Mouse (Mus musculus) embryonic facial prominence, embryonic 13.5 days (tissue): ENCODE data around the gene Nek3. TPM values are rescaled to one million over a fixed set of nuclear protein-coding genes. Genes with fewer than 3 reads are reported as not detected.

ENCODE experiments used
- ATAC-seq: fragments of 200-750 bp; cut with Nextera tagmentation; 2 replicates; pipeline ENCODE4 v1.8.0; 2017; ENCODE audit warnings: low read depth; ENCODE audit not compliant: insufficient number of reproducible peaks, insufficient read depth, low FRiP score, low TSS enrichment
- H3K27ac ChIP-seq: fragments of 300-500 bp; sonication (generic); 2 replicates; pipeline ENCODE4 v1.5.1; 2015; ENCODE audit warnings: moderate library complexity, mild to moderate bottlenecking, inconsistent platforms
- H3K27me3 ChIP-seq: fragments of 300-500 bp; sonication (generic); 2 replicates; pipeline ENCODE4 v1.6.1; 2015; ENCODE audit warnings: mild to moderate bottlenecking, inconsistent platforms
- H3K36me3 ChIP-seq: fragments of 300-500 bp; sonication (generic); 2 replicates; pipeline ENCODE4 v1.6.1; 2015; ENCODE audit warnings: mild to moderate bottlenecking, inconsistent platforms
- H3K4me1 ChIP-seq: fragments of 300-500 bp; sonication (generic); 2 replicates; pipeline ENCODE4 v1.6.1; 2015; ENCODE audit warnings: inconsistent platforms
- H3K4me2 ChIP-seq: fragments of 300-500 bp; sonication (generic); 2 replicates; pipeline ENCODE4 v1.6.1; 2015; ENCODE audit warnings: moderate library complexity, mild to moderate bottlenecking, inconsistent platforms
- H3K4me3 ChIP-seq: fragments of 300-500 bp; sonication (generic); 2 replicates; pipeline ENCODE4 v1.5.1; 2015; ENCODE audit warnings: mild to moderate bottlenecking, inconsistent platforms
- H3K9ac ChIP-seq: fragments of 300-500 bp; sonication (generic); 2 replicates; pipeline ENCODE4 v1.6.1; 2015; ENCODE audit warnings: mild to moderate bottlenecking, inconsistent platforms
- H3K9me3 ChIP-seq: fragments of 300-500 bp; sonication (generic); 2 replicates; pipeline ENCODE4 v1.6.1; 2016; ENCODE audit warnings: inconsistent platforms
- WGBS: fragments of 180-500 bp; shearing (Covaris S2); methylation state at CpG from one replicate; pipeline ENCODE4 v1.1.7; 2015; ENCODE audit warnings: mixed read lengths; 5-methylcytosine and 5-hydroxymethylcytosine counted together
- polyA plus RNA-seq: library from polyadenylated mRNA; unstranded; fragments of >200 nt; fragmentation: Nextera tagmentation; extraction: Ambion mirVana; gene quantifications from 2 replicates; pipeline ENCODE4 v1.2.1, GENCODE M21; 2015

Nek3 gene
- polyA plus RNA-seq, 1 experiment from 2014 or later, result 4.1 TPM

DNA sequence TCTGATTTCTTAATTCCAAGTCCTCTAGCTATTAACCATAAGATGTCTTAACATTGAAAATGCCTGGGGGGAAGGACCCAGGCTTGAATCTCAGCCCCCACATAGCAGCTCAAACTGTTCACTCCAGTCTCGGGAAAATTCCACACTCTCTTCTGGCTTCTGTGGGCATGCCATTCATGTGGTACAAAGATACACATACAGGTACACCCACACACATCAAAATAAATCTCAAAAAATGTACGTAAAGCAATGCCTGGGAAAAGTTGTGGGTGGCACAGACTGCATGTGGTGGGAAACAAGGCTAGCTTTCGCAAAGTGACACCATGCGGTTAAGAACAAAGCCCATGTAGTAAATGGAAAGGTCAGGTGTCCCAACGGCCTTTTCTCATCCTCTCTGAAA lies 2.9 kb upstream of the Nek3 start:
- H3K9me3 ChIP-seq, result no peaks in the 10 kb centered on the region
- peaks cover 14% of the 10 kb centered on the region for H3K4me1 ChIP-seq
- H3K27ac ChIP-seq, result no peak overlapping the region
- H3K36me3 ChIP-seq, result peaks cover 46% of the 10 kb centered on the region
- H3K9ac ChIP-seq, result no peak overlapping the region
- no peak overlapping the region for H3K4me2 ChIP-seq
- ATAC-seq, result no peak
- 89% methylated on average over 5 of the region's 5 CpGs for WGBS
- no peaks in the 10 kb centered on the region for H3K27me3 ChIP-seq
- H3K4me3 ChIP-seq, result no peak overlapping the region

DNA sequence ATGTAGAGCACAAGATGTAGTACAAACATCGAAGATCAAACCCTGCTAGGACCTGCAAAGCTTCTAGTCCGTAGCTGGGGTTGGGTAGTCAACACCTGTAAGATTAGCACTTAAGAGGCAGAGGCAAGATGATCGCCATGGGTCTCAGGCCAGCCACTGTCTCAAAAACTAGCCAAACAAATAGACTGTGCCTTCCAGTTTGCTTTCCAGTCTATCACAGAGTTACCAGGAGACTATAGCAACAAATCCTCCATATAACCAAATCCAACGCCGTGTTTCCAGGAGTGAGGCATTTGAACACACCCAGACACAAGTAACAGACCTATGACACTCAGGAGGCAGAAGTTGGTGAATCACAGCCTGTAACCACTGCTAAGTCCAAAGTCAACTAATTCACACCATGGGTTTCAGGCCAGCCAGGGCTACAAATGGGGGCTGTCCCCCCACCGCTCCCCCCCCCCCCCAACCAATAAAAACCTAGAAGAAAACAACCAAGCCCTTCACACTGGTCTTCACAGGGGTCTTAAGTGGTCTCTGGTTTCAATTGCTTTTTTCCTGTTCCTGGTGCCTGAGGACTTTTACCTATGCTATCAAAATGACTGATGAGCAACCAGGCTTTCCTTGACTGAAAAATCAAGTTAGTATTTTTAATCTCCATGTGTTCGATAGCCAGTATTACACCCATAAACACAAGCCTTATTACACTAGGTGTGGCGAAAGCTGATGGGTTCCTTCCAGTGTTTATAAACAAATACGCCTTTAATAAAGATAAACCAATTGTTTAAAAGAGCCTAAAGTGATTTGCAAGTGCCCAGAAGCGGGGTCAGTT lies 770 bp downstream of the Nek3 start:
- no peaks in the 10 kb centered on the region for H3K27me3 ChIP-seq
- H3K9ac ChIP-seq, result peak overlapping the region; percentile 65
- WGBS, result 50% methylated on average over 10 of the region's 10 CpGs
- peak overlapping the region; percentile 56 for H3K4me3 ChIP-seq
- peaks cover 14% of the 10 kb centered on the region for H3K4me1 ChIP-seq
- H3K36me3 ChIP-seq, result peaks cover 24% of the 10 kb centered on the region
- H3K27ac ChIP-seq, result peak overlapping the region; percentile 64
- peak overlapping the region; percentile 57 for H3K4me2 ChIP-seq
- H3K9me3 ChIP-seq, result no peaks in the 10 kb centered on the region
- ATAC-seq, result no peak

DNA sequence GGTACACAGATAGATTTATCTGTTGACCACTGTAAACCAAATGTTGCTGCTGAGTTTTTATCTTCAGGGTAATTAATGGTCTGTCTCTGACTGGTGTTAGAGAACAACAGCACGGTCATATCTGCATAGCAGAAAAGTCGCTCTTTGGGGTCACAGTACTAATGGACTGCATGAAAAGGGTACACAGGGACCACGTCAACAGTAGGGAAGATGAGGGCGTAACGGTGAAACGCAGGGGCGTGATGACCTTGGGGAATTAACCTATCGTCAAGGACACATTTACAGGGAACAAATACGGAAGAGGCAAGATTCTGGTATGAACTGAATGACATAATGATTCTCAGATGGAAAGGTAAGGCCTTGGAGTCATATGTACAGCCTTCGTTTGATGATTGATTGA lies 1.8 kb downstream of the Nek3 start:
- no peak overlapping the region for H3K27ac ChIP-seq
- no peak overlapping the region for H3K9ac ChIP-seq
- WGBS, result 84% methylated on average over 10 of the region's 10 CpGs
- no peak overlapping the region for H3K4me3 ChIP-seq
- peaks cover 14% of the 10 kb centered on the region for H3K4me1 ChIP-seq
- peaks cover 23% of the 10 kb centered on the region for H3K36me3 ChIP-seq
- no peak overlapping the region for H3K4me2 ChIP-seq
- ATAC-seq, result no peak
- H3K27me3 ChIP-seq, result no peaks in the 10 kb centered on the region
- no peaks in the 10 kb centered on the region for H3K9me3 ChIP-seq

DNA sequence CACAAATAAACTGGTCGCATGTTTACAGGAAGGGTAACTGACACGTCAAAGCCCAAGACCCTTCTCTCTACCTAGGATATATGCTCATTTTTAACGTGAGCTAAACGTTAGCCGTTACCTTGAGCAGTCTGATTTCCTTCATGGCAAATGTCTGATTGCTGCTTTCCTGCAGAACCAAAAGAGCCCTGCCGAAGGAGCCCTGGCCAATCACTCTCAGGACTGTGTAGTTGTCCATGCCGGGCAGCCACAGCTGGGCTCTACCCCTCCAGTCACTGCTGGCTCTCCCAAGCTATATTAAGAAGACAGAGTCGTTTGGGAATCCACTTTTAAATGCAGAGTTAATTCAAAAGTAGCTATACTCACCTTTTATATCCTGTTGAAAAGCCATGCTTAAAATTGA lies 4.0 kb downstream of the Nek3 start:
- no peak overlapping the region for H3K27ac ChIP-seq
- H3K36me3 ChIP-seq, result peaks cover 9% of the 10 kb centered on the region
- H3K4me2 ChIP-seq, result no peak overlapping the region
- no peak overlapping the region for H3K4me3 ChIP-seq
- no peaks in the 10 kb centered on the region for H3K27me3 ChIP-seq
- no peak overlapping the region for H3K9ac ChIP-seq
- no peak for ATAC-seq
- 83% methylated on average over 8 of the region's 8 CpGs for WGBS
- H3K4me1 ChIP-seq, result peaks cover 11% of the 10 kb centered on the region
- H3K9me3 ChIP-seq, result no peaks in the 10 kb centered on the region

DNA sequence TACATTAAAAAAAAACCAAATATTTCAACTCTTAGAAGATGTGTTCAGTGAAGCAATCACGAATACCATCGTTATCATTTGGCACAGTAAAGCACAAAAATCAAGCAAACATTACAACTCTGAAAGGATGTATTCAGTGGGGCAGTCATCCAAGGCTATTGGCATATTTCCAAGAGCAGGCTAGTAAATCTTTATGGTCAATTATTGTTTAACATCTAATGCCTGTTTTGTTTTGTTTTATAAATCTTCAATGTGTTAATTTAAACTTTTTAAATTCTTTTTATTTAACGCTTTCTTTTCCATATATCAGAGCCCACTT lies 15.9 kb downstream of the Nek3 start:
- WGBS, result 82% methylated on average over 3 of the region's 3 CpGs

DNA sequence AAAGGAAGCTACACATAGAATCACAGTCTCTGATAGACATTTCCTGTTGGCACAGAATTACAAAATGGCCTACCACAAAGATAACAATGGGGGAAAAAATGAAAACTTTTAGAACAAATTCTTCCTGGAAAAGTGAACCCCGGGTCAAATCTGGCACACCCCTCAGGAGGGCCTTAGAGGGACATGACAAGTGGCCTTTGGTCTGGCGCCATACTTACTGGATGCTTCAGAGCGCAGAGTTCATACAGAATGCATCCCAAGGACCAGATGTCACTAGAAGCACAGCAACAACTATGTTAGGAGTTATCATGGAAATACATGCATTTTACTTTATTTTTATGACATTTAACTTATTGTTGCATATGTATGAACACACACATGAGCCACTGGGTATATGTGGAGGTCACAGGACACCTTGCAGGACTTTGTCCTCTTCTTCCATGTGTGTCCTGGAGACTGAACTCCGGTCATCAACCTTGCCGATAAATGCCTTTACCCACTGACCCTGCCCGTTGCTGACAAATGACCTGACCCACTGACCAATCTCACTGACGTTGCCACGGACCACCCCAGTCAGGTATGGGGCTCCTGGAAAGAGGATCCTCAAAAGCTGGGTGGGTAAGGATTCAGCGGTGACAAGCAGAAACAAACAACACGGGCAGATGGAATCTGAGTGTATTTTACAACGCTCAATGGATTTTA lies 16.4 kb downstream of the Nek3 start:
- Histone ChIP-seq H3K9me3 (no peaks in the 10 kb centered on the region), H3K36me3 (peaks cover 19% of the 10 kb centered on the region), H3K27ac (no peak overlapping the region), H3K4me3 (no peak overlapping the region), H3K4me2 (no peak overlapping the region), H3K9ac (no peak overlapping the region), H3K27me3 (no peaks in the 10 kb centered on the region), H3K4me1 (no peaks in the 10 kb centered on the region)
- no peak for ATAC-seq
- WGBS, result 89% methylated on average over 11 of the region's 11 CpGs

More for the DNA sequence above, 15.9 kb downstream of the Nek3 start:
- no peak for ATAC-seq
- Histone ChIP-seq H3K4me1 (no peaks in the 10 kb centered on the region), H3K27ac (no peak overlapping the region), H3K9ac (no peak overlapping the region), H3K27me3 (no peaks in the 10 kb centered on the region), H3K36me3 (peaks cover 21% of the 10 kb centered on the region), H3K9me3 (no peaks in the 10 kb centered on the region), H3K4me3 (no peak overlapping the region), H3K4me2 (no peak overlapping the region)

DNA sequence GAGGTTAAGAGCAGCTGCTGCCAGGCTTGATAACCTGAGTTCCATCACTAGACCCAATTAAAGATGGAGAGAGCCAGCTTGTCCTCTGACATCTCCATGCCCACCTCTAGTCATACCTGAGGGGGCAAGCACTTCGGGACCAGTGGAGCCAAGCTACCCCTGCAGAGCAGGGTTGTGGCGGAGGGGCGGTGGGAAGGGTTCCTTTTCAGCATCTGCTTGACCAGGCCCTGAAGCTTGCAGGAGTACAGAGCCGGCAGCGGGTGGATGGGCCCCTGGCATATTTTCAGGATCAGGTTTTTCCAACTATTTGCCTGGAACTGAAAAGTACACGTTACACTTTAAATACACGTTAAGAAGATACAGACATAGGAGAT lies 17.9 kb downstream of the Nek3 start:
- no peaks in the 10 kb centered on the region for H3K9me3 ChIP-seq

DNA sequence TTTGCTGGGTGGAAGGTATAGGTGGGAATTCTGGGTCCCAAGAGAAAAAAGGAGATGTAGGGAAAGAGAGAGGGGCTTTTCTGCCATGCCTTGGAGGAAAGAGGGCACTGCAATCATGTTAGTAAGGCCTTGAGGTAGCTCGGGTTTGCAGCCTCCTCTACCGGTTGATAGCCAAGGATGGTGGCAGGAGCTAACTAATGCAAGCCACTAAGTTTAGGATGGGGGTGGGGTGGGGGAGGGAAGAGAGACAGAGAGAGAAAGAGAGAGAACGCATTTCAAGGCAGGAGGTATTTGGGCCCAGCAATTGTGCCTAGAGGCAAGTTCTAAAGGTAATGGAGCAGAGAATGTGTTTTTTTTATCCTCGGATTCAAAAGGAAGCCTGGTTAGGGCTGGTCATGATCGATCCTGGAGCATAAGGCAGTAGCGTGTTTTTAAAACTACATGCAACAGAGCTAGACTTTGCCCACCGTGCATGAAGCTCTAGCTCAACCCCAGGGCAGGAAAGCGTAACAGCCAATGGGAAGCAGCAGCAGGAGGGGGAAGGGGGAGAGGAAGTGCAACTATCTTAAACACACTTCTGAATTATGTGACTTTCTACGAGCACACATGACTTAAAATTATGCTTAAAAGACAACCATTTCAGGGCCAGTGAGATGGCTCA lies 18.4 kb downstream of the Nek3 start:
- Histone ChIP-seq H3K27me3 (no peaks in the 10 kb centered on the region), H3K27ac (no peak overlapping the region), H3K36me3 (peaks cover 13% of the 10 kb centered on the region), H3K4me2 (no peak overlapping the region), H3K9me3 (no peaks in the 10 kb centered on the region), H3K4me1 (no peaks in the 10 kb centered on the region), H3K4me3 (no peak overlapping the region), H3K9ac (no peak overlapping the region)
- WGBS, result 63% methylated on average over 9 of the region's 9 CpGs
- no peak for ATAC-seq

More for the DNA sequence above, 17.9 kb downstream of the Nek3 start:
- no peaks in the 10 kb centered on the region for H3K27me3 ChIP-seq
- 89% methylated on average over 7 of the region's 7 CpGs for WGBS
- no peak overlapping the region for H3K4me2 ChIP-seq
- no peak for ATAC-seq
- no peak overlapping the region for H3K4me3 ChIP-seq
- no peak overlapping the region for H3K27ac ChIP-seq
- H3K9ac ChIP-seq, result no peak overlapping the region
- H3K4me1 ChIP-seq, result no peaks in the 10 kb centered on the region
- H3K36me3 ChIP-seq, result peaks cover 13% of the 10 kb centered on the region

DNA sequence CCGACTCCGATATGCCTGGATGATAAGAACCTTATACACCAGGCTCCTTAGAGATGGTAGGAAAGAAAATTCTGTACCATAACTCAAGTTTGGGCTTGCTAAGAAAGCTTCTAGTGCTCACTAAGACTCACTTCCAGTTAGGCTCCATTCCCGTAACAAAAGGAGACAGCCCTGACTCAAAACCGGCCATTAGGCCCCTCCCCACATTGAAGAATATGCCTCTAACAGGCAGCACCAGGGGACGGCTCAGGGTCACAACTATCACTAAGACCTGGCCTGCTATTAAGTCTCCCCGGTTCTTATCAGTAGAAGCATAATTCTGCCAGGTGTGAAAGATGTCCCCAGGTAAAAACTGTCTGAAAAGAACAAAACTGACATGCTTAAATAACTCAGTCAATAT lies 20.4 kb downstream of the Nek3 start:
- ATAC-seq, result no peak
- Histone ChIP-seq H3K27ac (no peak overlapping the region), H3K36me3 (peaks cover 21% of the 10 kb centered on the region), H3K4me2 (no peak overlapping the region), H3K27me3 (no peaks in the 10 kb centered on the region), H3K9ac (no peak overlapping the region), H3K4me1 (no peaks in the 10 kb centered on the region), H3K4me3 (no peak overlapping the region), H3K9me3 (no peaks in the 10 kb centered on the region)
- 78% methylated on average over 6 of the region's 6 CpGs for WGBS

DNA sequence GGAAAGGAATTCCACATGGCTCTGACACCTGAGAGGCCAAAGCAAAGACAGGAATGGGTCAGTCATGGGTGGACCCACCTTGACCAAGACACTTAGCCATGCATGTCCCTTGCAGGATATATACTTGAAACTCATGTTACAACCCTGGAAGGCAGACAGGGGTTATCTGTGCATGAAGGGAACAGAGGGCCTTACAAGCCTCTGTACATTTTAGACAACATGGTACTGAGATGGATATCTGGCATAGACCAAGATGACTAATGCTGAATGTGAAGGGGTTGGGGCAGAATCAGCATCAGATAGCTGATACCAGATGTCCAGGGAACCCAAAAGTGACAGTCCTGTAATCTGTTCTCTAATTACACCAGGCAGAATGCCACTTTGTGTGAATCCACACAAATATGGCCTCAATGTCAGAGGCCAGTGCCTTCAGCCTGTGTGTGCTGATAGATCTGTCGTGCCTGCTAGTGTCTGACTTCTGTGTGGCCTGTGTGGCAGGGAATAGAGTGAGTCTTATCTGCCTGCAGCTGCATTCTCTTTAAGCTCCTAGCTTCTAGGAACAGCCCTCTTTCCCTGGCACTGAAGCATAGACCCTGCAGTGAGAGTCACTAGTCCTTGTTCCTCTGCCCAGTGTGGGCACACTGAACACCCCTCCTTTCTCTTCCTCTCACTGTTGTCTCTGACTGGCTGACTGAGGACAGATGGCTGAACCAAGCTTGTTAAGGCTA lies 22.3 kb downstream of the Nek3 start:
- Histone ChIP-seq H3K4me1 (no peaks in the 10 kb centered on the region), H3K9me3 (no peaks in the 10 kb centered on the region), H3K4me2 (no peak overlapping the region), H3K36me3 (peaks cover 23% of the 10 kb centered on the region), H3K27ac (no peak overlapping the region), H3K27me3 (no peaks in the 10 kb centered on the region), H3K9ac (no peak overlapping the region), H3K4me3 (no peak overlapping the region)
- WGBS, result 75% methylated on average over 1 of the region's 1 CpGs
- ATAC-seq, result no peak

DNA sequence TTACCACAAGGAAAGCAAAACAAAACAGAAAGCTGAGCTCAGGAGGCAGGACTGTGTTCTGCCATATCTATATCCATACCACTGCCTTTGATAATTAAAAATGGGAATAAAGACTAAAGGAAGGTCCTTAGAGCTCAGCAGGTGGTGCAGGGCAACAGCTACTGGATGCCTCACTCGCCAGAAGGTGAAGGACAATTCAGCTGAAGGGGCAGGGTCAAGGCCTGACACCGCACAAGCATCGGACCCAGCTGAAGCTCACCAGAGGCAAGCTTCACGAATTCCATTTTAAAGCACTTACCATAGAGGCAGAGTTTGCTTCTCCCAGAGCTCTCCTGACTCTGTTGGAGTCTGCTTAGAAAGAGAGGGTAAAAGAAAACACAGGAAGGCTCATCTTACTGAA lies 23.6 kb downstream of the Nek3 start:
- Histone ChIP-seq H3K9ac (no peak overlapping the region), H3K27me3 (no peaks in the 10 kb centered on the region), H3K4me1 (no peaks in the 10 kb centered on the region), H3K4me3 (no peak overlapping the region), H3K4me2 (no peak overlapping the region), H3K36me3 (peaks cover 13% of the 10 kb centered on the region; the same call in 1 of the 2 replicates), H3K27ac (no peak overlapping the region), H3K9me3 (no peaks in the 10 kb centered on the region)
- 88% methylated on average over 4 of the region's 4 CpGs for WGBS
- no peak for ATAC-seq
